Mouse (Mus musculus): ENCODE results near the gene Vmn1r176. TPM values are rescaled to one million over a fixed set of nuclear protein-coding genes. Genes with fewer than 3 reads are reported as not detected.

Gene Vmn1r176
- total RNA-seq (2023): not detected

DNA sequence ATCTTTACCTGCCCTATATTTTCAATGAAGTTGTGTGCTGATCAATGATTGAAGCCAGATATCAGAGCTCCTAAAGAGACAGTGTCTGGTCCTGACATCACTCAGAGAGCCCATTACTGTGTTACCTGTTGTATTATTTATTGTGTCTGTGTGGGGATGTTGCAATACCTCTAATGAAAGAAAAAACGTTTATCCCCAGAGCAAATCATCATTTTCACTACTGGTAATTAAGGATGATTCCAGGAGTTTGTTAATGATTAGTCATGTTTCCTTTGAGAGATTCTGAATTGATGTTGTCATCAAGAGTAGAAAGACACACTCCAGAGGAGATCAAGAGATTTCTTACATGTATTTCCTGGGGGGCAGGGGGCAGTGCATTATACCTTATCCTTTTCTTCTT lies at the start of gene Vmn1r176:
Gene Vmn1r176 (minus strand): TSS at position 101 of the 400 bp plus-strand sequence.

DNA sequence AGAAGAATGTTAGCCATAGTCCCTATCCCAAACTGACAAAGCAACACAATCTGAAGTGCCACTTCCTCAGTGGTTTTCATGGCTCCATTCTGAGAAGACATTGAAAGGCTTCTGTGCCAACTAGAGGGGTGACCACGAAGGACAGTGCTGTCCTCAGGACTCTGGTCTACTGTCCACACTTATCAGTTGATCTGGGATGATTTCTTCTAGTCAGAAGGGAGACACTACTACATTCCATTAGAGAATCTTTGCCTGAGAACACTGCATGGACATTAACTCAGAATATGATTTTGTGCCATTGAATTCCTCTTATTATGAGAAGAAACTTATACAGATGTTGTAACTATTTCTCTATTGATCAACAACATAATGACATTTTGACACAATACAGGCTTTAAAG lies 29.2 kb upstream of the Vmn1r176 start, which contains the start of gene Vmn1r177:
Gene Vmn1r177 (minus strand): TSS at position 101 of the 400 bp plus-strand sequence.

GRCm38 (mm10) chr7:23810543-23810942 lies 26.6 kb downstream of the Vmn1r176 start, which contains the start of gene Vmn1r175:
Gene Vmn1r175 (minus strand): TSS chr7:23810643.

Other genes starting within 250 kb of the Vmn1r176 start
- not detected for gene Vmn1r170, start 231.2 kb downstream of the Vmn1r176 start, total RNA-seq (2023)
- gene Vmn1r171, start 206.7 kb downstream of the Vmn1r176 start, total RNA-seq (2023): not detected
- gene Vmn1r172, start 179.1 kb downstream of the Vmn1r176 start, total RNA-seq (2023): not detected
- not detected for gene Vmn1r173, start 136.7 kb downstream of the Vmn1r176 start, total RNA-seq (2023)
- not detected for gene Vmn1r174, start 85.1 kb downstream of the Vmn1r176 start, total RNA-seq (2023)
- gene Vmn1r175, start 26.7 kb downstream of the Vmn1r176 start, total RNA-seq (2023): not detected
- not detected for gene Vmn1r177, start 29.1 kb upstream of the Vmn1r176 start, total RNA-seq (2023)
- gene Vmn1r178, start 54.6 kb upstream of the Vmn1r176 start, total RNA-seq (2023): not detected
- not detected for gene Vmn1r179, start 89.6 kb upstream of the Vmn1r176 start, total RNA-seq (2023)
- gene Vmn1r180, start 113.3 kb upstream of the Vmn1r176 start, total RNA-seq (2023): not detected
- not detected for gene Vmn1r181, start 137.2 kb upstream of the Vmn1r176 start, total RNA-seq (2023)
- gene V1rd19, start 164.3 kb upstream of the Vmn1r176 start, total RNA-seq (2023): not detected
- gene Vmn1r183, start 215.9 kb upstream of the Vmn1r176 start, total RNA-seq (2023): not detected
- gene Zfp180, start 244.6 kb upstream of the Vmn1r176 start, total RNA-seq (2023): 10 to 100 TPM; 37.5 to 41.5 TPM